Mouse (Mus musculus) neural tube, embryonic 11.5 days (tissue): Measurements from ENCODE around the gene Catsperz. TPM values are rescaled to one million over a fixed set of nuclear protein-coding genes. Genes with fewer than 3 reads are reported as not detected.

Experiments used
- ATAC-seq: fragments of 200-750 bp; cut with Nextera tagmentation; 2 replicates; pipeline ENCODE4 v1.8.0; 2017; ENCODE audit warnings: moderate number of reproducible peaks, mild to moderate bottlenecking, moderate TSS enrichment, moderate library complexity; ENCODE audit not compliant: insufficient read depth, low FRiP score, low TSS enrichment
- DNase-seq: peaks from one replicate; pipeline ENCODE4 v3.0.0-alpha.2; 2015; ENCODE audit warnings: low spot score
- H3K27ac ChIP-seq: fragments of 300-500 bp; sonication (generic); 2 replicates; pipeline ENCODE4 v1.5.1; 2014; ENCODE audit warnings: low read depth, mild to moderate bottlenecking, low read length
- H3K27me3 ChIP-seq: fragments of 300-500 bp; sonication (generic); 2 replicates; pipeline ENCODE4 v1.6.1; 2014; ENCODE audit warnings: mild to moderate bottlenecking, low read length, mixed read lengths; ENCODE audit not compliant: control insufficient read depth, insufficient read depth
- H3K36me3 ChIP-seq: fragments of 300-500 bp; sonication (generic); 2 replicates; pipeline ENCODE4 v1.6.1; 2014; ENCODE audit warnings: mild to moderate bottlenecking, low read length, moderate library complexity, mixed read lengths; ENCODE audit not compliant: control insufficient read depth, insufficient read depth
- H3K4me1 ChIP-seq: fragments of 300-500 bp; sonication (generic); 2 replicates; pipeline ENCODE4 v1.6.1; 2014; ENCODE audit warnings: low read length, mixed read lengths; ENCODE audit not compliant: control insufficient read depth, insufficient read depth
- H3K4me2 ChIP-seq: fragments of 300-500 bp; sonication (generic); 2 replicates; pipeline ENCODE4 v1.6.1; 2014; ENCODE audit warnings: low read depth, mild to moderate bottlenecking, moderate library complexity
- H3K4me3 ChIP-seq: fragments of 300-500 bp; sonication (generic); 2 replicates; pipeline ENCODE4 v1.5.1; 2014; ENCODE audit warnings: low read depth, low read length
- H3K9ac ChIP-seq: fragments of 300-500 bp; sonication (generic); 2 replicates; pipeline ENCODE4 v1.6.1; 2014; ENCODE audit warnings: mild to moderate bottlenecking, low read length
- H3K9me3 ChIP-seq: fragments of 300-500 bp; sonication (generic); 2 replicates; pipeline ENCODE4 v1.6.1; 2016; ENCODE audit warnings: low read length; ENCODE audit not compliant: control insufficient read depth
- WGBS: fragments of 180-500 bp; shearing (Covaris S2); extraction: QIAGEN DNeasy Blood & Tissue Kit; methylation state at CpG from one replicate; pipeline ENCODE4 v1.1.7; 2014; 5-methylcytosine and 5-hydroxymethylcytosine counted together
- polyA plus RNA-seq: library from polyadenylated mRNA; unstranded; fragments of >200 nt; fragmentation: Nextera tagmentation; extraction: Ambion mirVana; gene quantifications from 2 replicates; pipeline ENCODE4 v1.2.1, GENCODE M21; 2014

The Catsperz gene
- polyA plus RNA-seq, 1 experiment from 2014 or later, result 0.77 TPM

DNA sequence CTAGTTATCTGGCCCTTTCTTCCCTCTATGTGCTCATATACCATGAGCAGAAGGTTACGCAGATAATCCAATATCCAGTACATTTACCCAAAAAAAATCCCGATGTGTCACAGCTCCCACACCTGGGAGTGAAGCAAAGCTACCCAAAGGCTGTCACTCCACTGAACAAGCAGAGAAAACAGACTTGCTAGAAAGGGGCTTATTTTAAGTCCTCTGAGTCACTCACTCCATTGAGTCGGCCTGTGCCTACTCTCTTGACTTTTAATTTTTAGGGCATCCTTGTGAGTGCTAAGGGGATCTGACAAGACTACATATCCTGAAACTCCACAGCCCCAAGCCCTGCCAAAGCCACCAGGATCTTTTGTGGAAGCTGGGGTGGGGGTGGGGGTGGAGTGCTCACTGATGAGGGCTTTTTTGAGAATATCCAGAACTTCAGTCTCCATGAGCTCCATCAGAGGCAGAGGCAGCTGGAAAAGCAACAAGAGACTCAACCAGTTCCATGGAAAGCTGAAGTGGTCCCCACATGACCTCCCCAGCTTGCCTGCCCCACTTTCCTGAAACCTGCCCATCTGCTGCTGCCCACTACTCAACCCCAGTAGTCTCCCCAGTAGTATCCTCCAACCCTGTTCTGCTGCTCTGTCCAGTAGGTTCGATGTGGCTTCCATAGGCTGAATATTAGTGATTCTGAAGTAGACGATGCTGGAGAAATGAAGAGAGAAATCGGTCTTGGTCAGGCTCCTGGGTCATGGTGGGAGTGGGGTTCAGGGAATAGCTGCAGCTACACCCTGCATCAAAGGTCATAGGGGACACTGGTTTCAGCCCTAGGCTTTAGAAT lies 2.1 kb downstream of the Catsperz start:
- Histone ChIP-seq H3K36me3 (no peaks in the 10 kb centered on the region), H3K9me3 (no peaks in the 10 kb centered on the region), H3K27me3 (peaks cover 57% of the 10 kb centered on the region), H3K4me2 (no peak overlapping the region; the same call in 1 of the 2 replicates), H3K9ac (no peak overlapping the region), H3K27ac (no peak overlapping the region), H3K4me3 (no peak overlapping the region), H3K4me1 (peaks cover 16% of the 10 kb centered on the region)
- ATAC-seq (no peak), DNase-seq (no peak)
- 59% methylated on average over 6 of the region's 6 CpGs for WGBS

DNA sequence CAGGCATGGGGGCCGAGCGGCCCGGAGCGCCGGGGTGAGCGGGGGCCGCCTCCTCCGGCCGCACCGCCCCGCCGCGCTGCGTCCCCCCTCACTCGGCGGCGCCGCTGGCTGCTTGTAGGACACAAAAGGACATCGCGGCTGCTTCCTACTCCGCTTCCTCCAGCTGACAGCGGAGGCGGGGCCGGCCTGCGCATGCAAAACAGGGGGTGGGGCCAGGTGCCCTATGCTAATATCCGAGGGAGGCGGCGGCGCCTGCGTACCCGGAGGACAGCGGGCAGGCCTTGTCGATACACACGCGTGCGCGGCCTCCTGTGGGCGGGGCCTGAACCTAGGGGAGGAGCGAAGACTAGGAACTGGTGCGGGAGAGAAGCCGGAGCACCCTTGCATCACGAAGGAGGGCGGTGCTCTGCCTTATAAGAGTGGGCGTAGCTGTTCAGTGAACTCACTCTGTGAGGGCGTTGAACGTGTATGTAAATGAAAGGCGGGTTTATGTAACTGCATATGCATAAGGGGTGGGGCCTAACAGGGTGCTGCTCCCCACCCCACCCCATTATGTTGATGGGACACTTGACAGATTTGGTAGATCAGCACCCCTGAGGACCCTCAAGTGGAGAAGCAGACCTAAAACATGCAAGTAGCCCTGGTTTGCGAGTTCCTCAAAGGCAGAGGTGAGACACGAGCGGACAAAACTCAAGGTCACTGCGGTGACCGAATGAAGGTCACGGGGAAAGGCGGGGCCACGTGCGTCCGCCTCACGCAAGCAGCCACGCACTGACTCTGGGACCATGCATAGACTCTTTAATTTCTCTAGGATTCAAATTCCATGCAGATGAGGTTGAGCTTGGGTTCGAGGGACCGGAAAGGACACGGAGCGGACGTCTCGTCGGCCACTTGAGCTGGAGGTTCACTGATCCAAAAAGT lies 3.3 kb downstream of the Catsperz start, which contains the start of gene Esrra:
Gene Esrra (minus strand): TSS at position 167 of the 921 bp plus-strand sequence.
- Histone ChIP-seq H3K4me1 (peaks cover 16% of the 10 kb centered on the region), H3K9ac (peak within 1 kb of the TSS; percentile 85), H3K27me3 (peaks cover 45% of the 10 kb centered on the region), H3K4me2 (peak within 1 kb of the TSS; percentile 86), H3K4me3 (peak within 1 kb of the TSS; percentile 75), H3K36me3 (no peaks in the 10 kb centered on the region), H3K27ac (peak within 1 kb of the TSS; percentile 86), H3K9me3 (no peaks in the 10 kb centered on the region)
- DNase-seq, result peak; percentile 100
- under 1% methylated on average over 56 of the region's 66 CpGs for WGBS
- peak; percentile 92 for ATAC-seq

DNA sequence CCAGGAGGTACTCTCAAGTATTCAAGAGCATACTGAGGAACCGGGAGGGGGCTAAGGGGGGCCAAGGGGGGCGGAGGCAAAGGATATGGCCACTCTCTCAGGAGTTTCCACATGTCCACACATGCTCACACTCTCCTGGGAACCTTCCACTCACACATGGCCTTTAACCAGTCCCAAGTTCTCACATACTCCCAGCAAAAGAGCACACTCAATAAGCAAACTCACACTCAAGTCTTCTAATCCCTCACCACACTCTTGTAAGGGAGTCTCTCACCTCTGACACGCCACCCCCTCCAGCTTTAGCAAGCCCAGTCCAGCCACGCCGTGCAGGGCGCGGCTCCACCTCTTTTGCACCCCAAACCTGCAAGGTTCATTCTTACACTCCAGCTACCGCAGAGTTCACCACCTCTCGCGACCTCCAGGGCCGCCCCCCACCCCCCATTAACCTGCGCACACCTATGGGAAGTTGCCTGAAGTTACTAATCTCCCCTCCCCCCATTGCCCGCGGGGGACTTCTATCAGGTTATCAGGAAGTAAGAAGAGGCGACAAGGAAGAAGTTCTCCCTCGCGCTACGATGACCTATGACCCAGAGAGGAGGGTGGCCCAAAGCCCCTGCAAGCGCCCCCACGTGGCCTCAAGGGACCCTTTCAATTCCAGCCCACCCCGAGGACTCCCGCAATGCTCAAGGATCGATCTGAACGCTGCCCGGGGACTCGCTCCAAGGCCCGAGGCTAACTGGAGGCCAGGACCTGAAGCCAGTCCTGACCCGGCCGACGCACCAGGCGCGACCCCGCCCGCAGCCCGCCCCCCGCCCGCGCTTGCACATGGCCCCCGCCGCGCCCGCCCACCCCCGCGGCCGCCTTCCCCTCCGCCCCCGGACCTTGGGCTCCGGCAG lies 4.2 kb downstream of the Catsperz start:
- Histone ChIP-seq H3K4me1 (peaks cover 16% of the 10 kb centered on the region), H3K36me3 (no peaks in the 10 kb centered on the region), H3K27ac (peak overlapping the region; percentile 86), H3K4me2 (peak overlapping the region; percentile 86), H3K9ac (peak overlapping the region; percentile 85), H3K27me3 (peaks cover 36% of the 10 kb centered on the region), H3K4me3 (peak overlapping the region; percentile 75), H3K9me3 (no peaks in the 10 kb centered on the region)
- ATAC-seq, result peak; percentile 48
- DNase-seq, result peak; percentile 54
- WGBS, result under 1% methylated on average over 33 of the region's 48 CpGs

DNA sequence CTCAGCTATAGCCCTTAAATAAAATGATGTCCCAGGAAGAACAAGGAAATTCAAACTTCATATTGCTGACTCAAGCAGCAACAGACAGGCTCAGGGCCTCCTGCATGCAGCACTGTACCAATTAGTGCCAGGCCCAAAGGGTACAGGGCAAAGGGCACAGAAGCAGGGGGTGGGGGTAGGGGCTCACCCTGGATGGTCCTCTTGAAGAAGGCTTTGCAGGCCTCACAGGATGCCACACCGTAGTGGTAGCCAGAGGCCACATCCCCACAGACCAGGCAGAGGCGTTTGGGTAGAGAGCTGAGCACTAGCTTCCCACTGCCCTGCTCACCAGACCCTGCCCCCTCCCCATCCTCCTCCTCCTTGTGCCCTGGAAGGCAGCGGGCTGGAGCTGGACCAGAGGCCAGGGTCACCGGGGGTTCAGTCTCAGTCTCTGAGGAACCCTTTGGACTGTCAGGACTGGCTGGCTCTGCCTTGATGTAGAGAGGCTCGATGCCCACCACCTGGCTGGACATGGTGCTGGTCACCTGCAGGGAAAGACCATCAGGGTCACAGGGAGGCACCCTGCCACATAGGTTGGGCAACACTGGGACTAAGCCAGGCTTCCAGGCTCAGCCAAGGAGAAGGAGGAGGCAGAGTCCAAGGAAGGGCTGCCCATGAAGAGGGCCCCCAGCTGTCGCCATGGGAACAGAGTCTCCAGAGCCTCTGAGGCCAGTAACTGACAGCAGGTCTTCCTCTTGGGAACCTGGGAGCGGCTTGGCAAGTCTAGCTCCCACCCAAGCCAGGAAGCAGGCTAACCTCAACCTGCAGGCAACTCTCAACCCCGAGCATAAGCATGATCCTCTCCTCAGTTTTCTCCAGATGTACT lies 5.1 kb downstream of the Catsperz start:
- H3K27me3 ChIP-seq, result peaks cover 27% of the 10 kb centered on the region
- H3K9me3 ChIP-seq, result no peaks in the 10 kb centered on the region
- H3K9ac ChIP-seq, result peak overlapping the region; percentile 41
- no peaks in the 10 kb centered on the region for H3K36me3 ChIP-seq
- DNase-seq, result no peak
- H3K4me1 ChIP-seq, result peaks cover 16% of the 10 kb centered on the region
- H3K4me2 ChIP-seq, result peak overlapping the region; percentile 86
- H3K4me3 ChIP-seq, result peak overlapping the region; percentile 75
- ATAC-seq, result no peak
- 50% methylated on average over 8 of the region's 8 CpGs for WGBS
- H3K27ac ChIP-seq, result no peak overlapping the region

DNA sequence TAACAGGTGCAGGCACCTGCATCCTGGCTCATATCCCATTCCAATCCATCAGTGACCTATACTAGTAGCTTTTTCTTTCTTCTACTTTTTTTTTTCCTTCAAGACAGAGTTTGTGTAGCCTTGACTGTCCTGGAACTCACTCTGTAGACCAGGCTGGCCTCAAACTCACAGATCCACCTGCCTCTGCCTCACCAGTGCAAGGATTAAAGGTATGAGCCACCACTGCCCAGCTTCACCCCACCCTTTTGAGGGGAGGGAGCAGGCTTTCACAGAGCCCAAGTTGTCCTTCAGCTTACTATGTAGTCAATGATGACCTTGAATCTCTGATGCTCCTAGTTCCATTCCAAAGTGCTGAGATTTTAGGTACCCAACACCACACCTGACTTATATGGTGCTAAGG lies 5.7 kb downstream of the Catsperz start:
- Histone ChIP-seq H3K9ac (no peak overlapping the region), H3K4me2 (no peak overlapping the region)

DNA sequence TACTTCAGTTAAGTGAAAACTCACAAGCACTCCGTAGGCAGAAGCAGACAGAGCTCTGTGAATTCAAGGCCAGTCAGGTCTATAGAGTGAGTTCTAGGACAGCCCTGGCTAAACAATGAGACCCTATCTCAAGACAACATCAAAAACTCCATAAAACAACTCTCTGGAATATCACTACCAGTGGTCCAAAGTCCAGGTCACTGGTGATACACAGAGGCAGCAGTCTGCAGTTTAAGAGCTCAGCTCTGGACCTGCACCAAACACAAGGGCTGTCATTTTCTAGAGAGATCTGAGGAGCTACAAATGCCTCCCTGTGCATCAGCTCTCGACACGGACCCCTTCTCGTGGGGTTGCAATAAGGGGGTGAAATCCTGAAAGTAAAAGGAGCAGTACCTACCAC lies 6.9 kb downstream of the Catsperz start:
- no peak overlapping the region for H3K4me2 ChIP-seq
- ATAC-seq (no peak), DNase-seq (no peak)
- H3K4me1 ChIP-seq, result peaks cover 16% of the 10 kb centered on the region
- 88% methylated on average over 4 of the region's 4 CpGs for WGBS
- no peaks in the 10 kb centered on the region for H3K9me3 ChIP-seq
- peaks cover 11% of the 10 kb centered on the region for H3K27me3 ChIP-seq
- H3K4me3 ChIP-seq, result no peak overlapping the region
- H3K27ac ChIP-seq, result no peak overlapping the region
- peaks cover 2% of the 10 kb centered on the region; the same call in 1 of the 2 replicates for H3K36me3 ChIP-seq
- no peak overlapping the region for H3K9ac ChIP-seq

More for the DNA sequence above, 5.7 kb downstream of the Catsperz start:
- Histone ChIP-seq H3K4me3 (no peak overlapping the region), H3K9me3 (no peaks in the 10 kb centered on the region), H3K27me3 (peaks cover 21% of the 10 kb centered on the region), H3K36me3 (no peaks in the 10 kb centered on the region), H3K27ac (no peak overlapping the region), H3K4me1 (peaks cover 16% of the 10 kb centered on the region)
- ATAC-seq (no peak), DNase-seq (no peak)

DNA sequence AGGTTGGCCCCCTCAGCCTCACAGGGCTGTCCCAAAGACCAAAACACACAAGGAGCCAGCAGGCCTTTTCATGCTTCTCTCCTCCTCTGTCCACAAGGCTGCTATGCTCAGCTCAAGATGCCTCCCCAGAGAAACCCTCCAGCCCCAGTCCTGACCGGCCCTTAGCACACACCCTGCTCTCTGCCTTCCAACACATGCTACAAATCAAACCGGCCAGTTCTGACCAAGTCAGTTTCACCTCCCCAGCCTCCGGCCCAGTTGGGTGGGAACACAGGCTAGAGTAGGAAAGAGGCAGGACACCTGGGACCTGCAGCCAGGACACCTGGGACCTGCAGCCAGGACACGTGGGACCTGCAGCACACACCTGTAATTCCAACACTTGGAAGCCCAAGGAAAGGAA lies 8.7 kb downstream of the Catsperz start:
- Histone ChIP-seq H3K36me3 (peaks cover 9% of the 10 kb centered on the region; the same call in 1 of the 2 replicates), H3K27ac (no peak overlapping the region), H3K9me3 (no peaks in the 10 kb centered on the region), H3K9ac (no peak overlapping the region), H3K4me1 (peaks cover 13% of the 10 kb centered on the region), H3K27me3 (no peaks in the 10 kb centered on the region), H3K4me2 (no peak overlapping the region), H3K4me3 (no peak overlapping the region)
- DNase-seq, result no peak
- no peak for ATAC-seq
- 81% methylated on average over 4 of the region's 4 CpGs for WGBS
